Mouse (Mus musculus) forebrain, embryonic 14.5 days (tissue): ENCODE data around the gene Ptprn2. TPM values are rescaled to one million over a fixed set of nuclear protein-coding genes. Genes with fewer than 3 reads are reported as not detected.

Experiments
- ATAC-seq: fragments of 200-750 bp; cut with Nextera tagmentation; 2 replicates; pipeline ENCODE4 v1.8.0; 2017; ENCODE audit warnings: mild to moderate bottlenecking, moderate library complexity
- DNase-seq: peaks from one replicate; pipeline ENCODE4 v3.0.0-alpha.2; 2015; ENCODE audit warnings: low spot score
- H3K27ac ChIP-seq: fragments of 300-500 bp; sonication (generic); 2 replicates; pipeline ENCODE4 v1.5.1; 2014; ENCODE audit warnings: low read depth, mild to moderate bottlenecking, control low read depth, low read length, moderate library complexity
- H3K27me3 ChIP-seq: fragments of 300-500 bp; sonication (generic); replicated peaks from 2 replicates; pipeline ENCODE4 v1.6.1; 2014; ENCODE audit warnings: low read length, control low read depth, mixed read lengths; ENCODE audit not compliant: control insufficient read depth, insufficient read depth
- H3K36me3 ChIP-seq: fragments of 300-500 bp; sonication (generic); 2 replicates; pipeline ENCODE4 v1.6.1; 2014; ENCODE audit warnings: low read length, control low read depth; ENCODE audit not compliant: control insufficient read depth, insufficient read depth
- H3K4me1 ChIP-seq: fragments of 300-500 bp; sonication (generic); 2 replicates; pipeline ENCODE4 v1.6.1; 2014; ENCODE audit warnings: antibody characterized with exemption, low read length, control low read depth; ENCODE audit not compliant: control insufficient read depth, insufficient read depth
- H3K4me2 ChIP-seq: fragments of 300-500 bp; sonication (generic); 2 replicates; pipeline ENCODE4 v1.6.1; 2014; ENCODE audit warnings: mild to moderate bottlenecking, control low read depth, low read length
- H3K4me3 ChIP-seq: fragments of 300-500 bp; sonication (generic); 2 replicates; pipeline ENCODE4 v1.5.1; 2014; ENCODE audit warnings: low read depth, low read length, control low read depth
- H3K9ac ChIP-seq: fragments of 300-500 bp; sonication (generic); 2 replicates; pipeline ENCODE4 v1.6.1; 2014; ENCODE audit warnings: mild to moderate bottlenecking, low read length, control low read depth, moderate library complexity
- H3K9me3 ChIP-seq: fragments of 300-500 bp; sonication (generic); replicated peaks from 2 replicates; pipeline ENCODE4 v1.6.1; 2016; ENCODE audit warnings: low read length, control low read depth, mixed read lengths; ENCODE audit not compliant: control insufficient read depth
- WGBS: fragments of 180-500 bp; shearing (Covaris S2); extraction: QIAGEN DNeasy Blood & Tissue Kit; methylation state at CpG from one replicate; pipeline ENCODE4 v1.1.7; 2014; 5-methylcytosine and 5-hydroxymethylcytosine counted together
- polyA plus RNA-seq: library from polyadenylated mRNA; unstranded; fragments of >200 nt; fragmentation: Nextera tagmentation; extraction: Ambion mirVana; gene quantifications from 2 replicates; pipeline ENCODE4 v1.2.1, GENCODE M21; 2014

Ptprn2 gene
- polyA plus RNA-seq, 1 experiment from 2014 or later: 4.1 TPM

DNA sequence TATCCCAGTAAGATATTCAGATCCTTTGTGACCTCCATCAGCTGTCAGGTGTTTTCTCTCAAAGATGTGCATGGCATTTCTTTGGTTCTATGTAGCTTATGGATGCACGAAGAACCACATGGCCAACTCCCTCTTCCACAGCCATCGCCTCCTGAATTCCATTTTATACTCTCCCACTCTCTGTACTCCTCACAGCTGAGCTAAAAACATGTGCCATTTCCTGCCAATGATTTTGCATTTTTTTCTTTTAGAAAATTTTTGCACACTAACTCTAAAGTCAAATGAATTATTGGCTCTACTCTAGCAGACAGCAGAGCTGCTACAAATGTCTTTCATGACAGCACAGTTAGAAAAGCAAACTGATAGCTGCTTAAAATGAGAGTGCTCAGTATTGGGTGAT is 320.6 kb downstream of the Ptprn2 start:
- no peaks in the 10 kb centered on the region for H3K36me3 ChIP-seq
- no peak overlapping the region for H3K4me2 ChIP-seq
- H3K9ac ChIP-seq: no peak overlapping the region
- ATAC-seq (no peak), DNase-seq (no peak)
- H3K4me3 ChIP-seq: no peak overlapping the region
- no peak overlapping the region for H3K27ac ChIP-seq
- no peaks in the 10 kb centered on the region for H3K27me3 ChIP-seq
- H3K9me3 ChIP-seq: no peaks in the 10 kb centered on the region
- no peaks in the 10 kb centered on the region for H3K4me1 ChIP-seq
- 89% methylated on average over 2 of the region's 2 CpGs for WGBS

DNA sequence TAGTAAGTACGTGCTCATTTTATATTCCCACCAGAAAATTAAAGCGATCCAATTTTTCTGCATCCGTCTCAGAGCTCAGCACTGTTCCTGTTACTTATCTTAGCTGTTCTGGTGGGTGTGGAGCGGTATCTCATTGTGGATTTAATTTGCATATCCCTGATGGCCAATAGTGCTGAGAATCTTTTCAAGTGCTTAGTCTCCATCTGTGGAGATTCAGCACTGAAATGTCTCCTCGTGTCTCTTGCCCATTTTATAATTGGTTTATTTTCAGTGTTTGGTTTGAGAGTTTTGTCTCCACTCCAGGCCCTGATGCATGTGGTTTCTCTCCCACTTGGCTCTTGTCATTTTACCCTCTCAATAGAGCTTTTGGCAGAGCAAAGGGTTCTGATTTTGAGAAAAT is 327.5 kb downstream of the Ptprn2 start:
- DNase-seq (peak; percentile 7), ATAC-seq (no peak)
- Histone ChIP-seq H3K9me3 (no peaks in the 10 kb centered on the region), H3K4me2 (no peak overlapping the region), H3K9ac (no peak overlapping the region), H3K4me3 (no peak overlapping the region), H3K36me3 (no peaks in the 10 kb centered on the region), H3K27ac (no peak overlapping the region), H3K4me1 (no peaks in the 10 kb centered on the region), H3K27me3 (no peaks in the 10 kb centered on the region)
- 78% methylated on average over 5 of the region's 5 CpGs for WGBS

- Histone ChIP-seq H3K27me3 (no peaks in the 10 kb centered on the region), H3K9ac (no peak overlapping the region), H3K36me3 (no peaks in the 10 kb centered on the region), H3K4me2 (no peak overlapping the region), H3K27ac (no peak overlapping the region), H3K4me1 (no peaks in the 10 kb centered on the region), H3K9me3 (no peaks in the 10 kb centered on the region), H3K4me3 (no peak overlapping the region)
- DNase-seq (no peak), ATAC-seq (no peak)
- 93% methylated on average over 2 of the region's 2 CpGs for WGBS
Measured at GRCm38 (mm10) chr12:116819836-116820235, 334.3 kb downstream of the Ptprn2 start.

- Histone ChIP-seq H3K4me3 (no peak overlapping the region), H3K27me3 (no peaks in the 10 kb centered on the region), H3K27ac (no peak overlapping the region), H3K9ac (no peak overlapping the region), H3K4me1 (no peaks in the 10 kb centered on the region), H3K9me3 (no peaks in the 10 kb centered on the region), H3K36me3 (no peaks in the 10 kb centered on the region), H3K4me2 (no peak overlapping the region)
- DNase-seq (peak; percentile 58), ATAC-seq (peak; percentile 67)
- 76% methylated on average over 3 of the region's 3 CpGs for WGBS
Measured at GRCm38 (mm10) chr12:116823341-116823740, 337.8 kb downstream of the Ptprn2 start.

DNA sequence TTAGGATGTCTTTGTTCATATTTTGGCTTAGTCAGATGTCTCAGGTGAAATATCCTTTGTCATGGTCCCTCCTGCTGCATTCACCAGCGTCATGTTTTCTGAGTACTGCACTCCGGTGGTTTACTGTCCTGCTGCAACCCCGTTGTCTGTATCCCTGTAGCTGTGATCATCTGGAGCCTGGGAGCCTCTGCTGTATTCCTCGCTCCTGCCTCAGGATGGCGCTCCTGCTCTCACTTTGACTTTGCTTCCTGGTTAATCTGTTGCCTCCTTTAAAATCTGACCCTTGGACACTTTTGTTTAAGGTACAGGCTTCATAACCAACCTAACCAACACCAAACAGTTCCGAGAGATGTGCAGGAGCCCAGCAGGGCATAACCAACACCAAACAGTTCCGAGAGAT is 342.2 kb downstream of the Ptprn2 start:
- 41% methylated on average over 7 of the region's 7 CpGs for WGBS
- Histone ChIP-seq H3K27ac (no peak overlapping the region), H3K4me2 (no peak overlapping the region), H3K9me3 (no peaks in the 10 kb centered on the region), H3K4me3 (no peak overlapping the region), H3K36me3 (no peaks in the 10 kb centered on the region), H3K9ac (no peak overlapping the region), H3K4me1 (no peaks in the 10 kb centered on the region), H3K27me3 (no peaks in the 10 kb centered on the region)
- DNase-seq: no peak
- no peak for ATAC-seq

DNA sequence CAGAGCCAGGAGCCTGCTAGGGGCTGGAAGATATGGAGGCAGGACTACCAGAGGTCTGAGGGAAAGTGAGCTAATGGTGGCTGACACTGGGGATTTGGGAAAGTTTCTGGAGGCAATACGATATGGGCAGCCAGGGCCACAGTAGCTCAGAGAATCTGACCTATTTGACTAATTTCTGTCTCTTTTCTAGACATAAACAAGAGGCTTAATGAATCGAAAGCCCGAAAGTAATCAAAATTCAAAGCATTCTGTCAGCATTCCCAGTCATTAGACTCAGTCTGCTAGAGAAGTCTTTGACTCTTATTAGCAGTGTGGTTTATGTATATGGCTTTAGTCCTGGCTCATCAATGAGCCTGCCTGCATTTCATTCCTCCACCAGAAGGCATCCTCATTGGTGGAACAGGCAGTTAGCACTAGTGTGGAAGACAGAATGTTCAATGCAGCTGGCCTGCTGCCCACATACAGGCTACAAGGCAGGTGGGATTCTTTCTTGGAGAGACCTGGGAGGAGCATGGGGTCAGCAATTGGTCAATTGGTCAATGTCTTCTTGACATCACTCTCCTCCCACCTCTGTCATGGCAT is 353.2 kb downstream of the Ptprn2 start:
- H3K4me2 ChIP-seq: no peak overlapping the region
- H3K9me3 ChIP-seq: no peaks in the 10 kb centered on the region
- 75% methylated on average over 3 of the region's 3 CpGs for WGBS
- ATAC-seq: no peak
- H3K9ac ChIP-seq: no peak overlapping the region
- H3K36me3 ChIP-seq: no peaks in the 10 kb centered on the region
- DNase-seq: peak; percentile 16
- H3K27me3 ChIP-seq: no peaks in the 10 kb centered on the region
- peaks cover 13% of the 10 kb centered on the region for H3K4me1 ChIP-seq
- H3K27ac ChIP-seq: no peak overlapping the region
- no peak overlapping the region for H3K4me3 ChIP-seq

DNA sequence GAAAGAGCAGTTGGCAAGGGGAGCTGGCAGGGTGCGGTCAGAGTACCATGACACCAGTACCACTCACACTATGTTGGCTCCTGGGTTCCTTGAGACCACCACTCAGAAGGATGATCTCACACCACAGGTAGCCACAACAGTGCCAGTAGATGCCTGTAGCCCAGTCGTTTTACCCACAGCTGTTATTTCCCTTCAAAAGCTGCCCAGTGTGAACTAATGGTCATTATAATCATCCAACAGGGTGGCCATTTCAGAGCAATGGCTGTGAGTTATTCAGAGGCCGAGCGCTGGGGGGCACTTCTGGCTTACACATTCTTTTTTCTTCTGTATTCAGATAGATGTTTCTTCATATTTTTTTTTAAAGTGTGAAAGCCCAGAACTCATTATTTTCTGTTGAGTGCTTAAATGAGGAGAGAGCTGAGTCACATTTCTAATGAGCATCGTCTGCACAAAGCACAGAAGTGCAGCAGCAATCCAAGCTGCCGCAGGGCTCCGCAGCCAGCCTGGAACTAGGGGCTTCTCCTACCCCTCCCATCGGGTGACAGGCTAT is 357.3 kb downstream of the Ptprn2 start:
- ATAC-seq (peak; percentile 91), DNase-seq (peak; percentile 85)
- Histone ChIP-seq H3K4me1 (peaks cover 13% of the 10 kb centered on the region), H3K36me3 (no peaks in the 10 kb centered on the region), H3K9me3 (no peaks in the 10 kb centered on the region), H3K4me2 (no peak overlapping the region), H3K9ac (no peak overlapping the region), H3K4me3 (no peak overlapping the region), H3K27me3 (no peaks in the 10 kb centered on the region), H3K27ac (no peak overlapping the region)
- WGBS: 20% methylated on average over 8 of the region's 8 CpGs

- H3K9me3 ChIP-seq: no peaks in the 10 kb centered on the region
- no peak overlapping the region for H3K4me3 ChIP-seq
- H3K36me3 ChIP-seq: no peaks in the 10 kb centered on the region
- H3K4me2 ChIP-seq: no peak overlapping the region
- peaks cover 13% of the 10 kb centered on the region for H3K4me1 ChIP-seq
- DNase-seq: no peak
- no peak for ATAC-seq
- H3K9ac ChIP-seq: no peak overlapping the region
- no peaks in the 10 kb centered on the region for H3K27me3 ChIP-seq
- no peak overlapping the region for H3K27ac ChIP-seq
Measured at GRCm38 (mm10) chr12:116846220-116846619, 360.7 kb downstream of the Ptprn2 start.

GRCm38 (mm10) chr12:116847021-116847420 is 361.5 kb downstream of the Ptprn2 start:
- Histone ChIP-seq H3K4me3 (no peak overlapping the region), H3K27ac (no peak overlapping the region), H3K9me3 (no peaks in the 10 kb centered on the region), H3K27me3 (no peaks in the 10 kb centered on the region), H3K36me3 (no peaks in the 10 kb centered on the region), H3K4me2 (no peak overlapping the region), H3K4me1 (peaks cover 13% of the 10 kb centered on the region), H3K9ac (no peak overlapping the region)
- DNase-seq (no peak), ATAC-seq (no peak)
- 50% methylated on average over 4 of the region's 4 CpGs for WGBS
